Mouse (Mus musculus) brain, embryonic 14.5 days (tissue): ENCODE data around the gene Wwox. TPM values are rescaled to one million over a fixed set of nuclear protein-coding genes. Genes with fewer than 3 reads are reported as not detected.

Experiments used
- DNase-seq: peaks from one replicate; pipeline ENCODE4 v3.0.0-alpha.2; 2011; ENCODE audit warnings: low read depth
- CTCF ChIP-seq: fragments of 200-500 bp; IDR thresholded peaks from 2 replicates; pipeline ENCODE4 v1.5.1; 2012; ENCODE audit warnings: inconsistent platforms, mild to moderate bottlenecking, moderate library complexity, borderline replicate concordance; ENCODE audit not compliant: insufficient read depth, insufficient read length; ENCODE audit errors: extremely low read depth
- POLR2A ChIP-seq: fragments of 200-500 bp; IDR thresholded peaks from 2 replicates; pipeline ENCODE4 v1.6.1; 2012; ENCODE audit warnings: mild to moderate bottlenecking, inconsistent platforms, borderline replicate concordance; ENCODE audit not compliant: poor library complexity, insufficient read depth, insufficient read length, severe bottlenecking; ENCODE audit errors: extremely low read depth
- polyA plus RNA-seq: library from polyadenylated mRNA; depleted of rRNA; stranded (reverse); fragments of >200 nt; gene quantifications from 2 replicates; pipeline ENCODE4 v1.2.3, GENCODE M21; 2012

Wwox gene
- polyA plus RNA-seq, 1 experiment: 11.0 TPM

DNA sequence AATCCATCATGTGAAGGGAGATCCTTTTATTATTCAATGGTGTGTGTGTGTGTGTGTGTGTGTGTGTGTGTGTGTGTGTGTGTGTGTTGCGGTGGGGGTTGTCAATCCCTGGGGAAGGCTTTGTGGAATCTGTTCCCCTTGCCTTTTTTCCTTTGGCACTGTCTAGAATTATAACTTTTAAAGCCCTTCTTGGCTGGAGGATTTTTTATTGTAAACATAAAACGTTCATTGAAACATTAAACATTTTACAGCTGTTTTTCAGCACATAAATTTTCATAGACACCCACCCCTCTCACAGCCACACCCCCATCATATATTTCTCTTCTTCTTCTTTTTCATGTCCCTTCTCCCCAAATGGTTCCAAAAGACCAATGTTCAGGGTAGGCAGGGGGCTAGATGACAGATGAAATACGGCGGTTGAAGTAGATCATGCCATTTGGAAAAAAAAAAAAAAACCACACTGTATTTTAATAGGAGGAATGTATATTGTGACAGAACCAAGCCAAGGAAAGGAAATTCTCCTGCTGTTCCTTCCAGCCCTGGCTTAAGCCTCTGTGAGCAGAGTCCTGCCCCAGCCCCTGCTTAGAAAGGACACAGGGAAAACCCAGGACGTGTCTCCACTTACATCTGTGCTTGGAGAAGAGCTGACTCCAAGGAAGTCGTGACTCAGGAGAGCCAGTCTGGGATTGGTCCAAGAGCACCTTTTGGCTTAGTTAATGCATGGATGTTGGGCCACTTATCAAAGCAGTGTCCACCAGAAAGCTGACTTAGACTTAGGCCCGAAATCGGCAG lies 517.1 kb downstream of the Wwox start:
- no peak for TF ChIP-seq CTCF
- TF ChIP-seq POLR2A: no peak

DNA sequence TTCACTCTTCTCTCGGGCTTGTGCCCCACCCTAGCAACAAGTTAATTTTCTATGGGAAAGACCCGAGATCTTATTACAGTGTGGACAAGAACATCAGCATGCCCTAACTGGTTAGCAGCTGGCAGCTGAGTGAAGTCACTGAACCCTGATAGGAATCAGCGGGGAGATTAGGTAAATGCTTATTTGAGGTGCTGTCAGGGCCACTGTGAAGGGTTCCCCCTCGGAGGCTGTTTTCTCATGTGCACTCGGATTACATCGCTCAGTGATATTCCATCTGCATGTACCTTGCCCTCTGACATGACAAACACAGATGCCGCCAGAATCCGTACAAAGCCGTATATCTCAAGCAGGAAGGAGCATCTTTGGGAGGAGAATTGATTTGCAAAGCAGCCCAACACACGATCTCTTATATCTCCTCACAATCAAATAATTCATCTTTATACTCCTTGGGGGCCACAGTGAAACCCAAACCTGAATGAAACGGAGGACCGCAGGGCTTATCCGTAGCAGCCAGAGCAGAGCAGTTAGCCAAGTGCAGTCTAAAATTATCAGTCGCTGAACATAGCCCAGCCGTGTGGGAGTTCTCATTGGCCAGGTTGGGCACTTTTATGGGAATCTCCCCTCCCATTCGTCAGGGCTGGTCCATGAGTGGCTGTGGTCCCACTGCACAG lies 519.1 kb downstream of the Wwox start:
- TF ChIP-seq POLR2A (no peak), CTCF (no peak)
- DNase-seq: no peak

More for the DNA sequence above, 517.1 kb downstream of the Wwox start:
- DNase-seq: no peak

DNA sequence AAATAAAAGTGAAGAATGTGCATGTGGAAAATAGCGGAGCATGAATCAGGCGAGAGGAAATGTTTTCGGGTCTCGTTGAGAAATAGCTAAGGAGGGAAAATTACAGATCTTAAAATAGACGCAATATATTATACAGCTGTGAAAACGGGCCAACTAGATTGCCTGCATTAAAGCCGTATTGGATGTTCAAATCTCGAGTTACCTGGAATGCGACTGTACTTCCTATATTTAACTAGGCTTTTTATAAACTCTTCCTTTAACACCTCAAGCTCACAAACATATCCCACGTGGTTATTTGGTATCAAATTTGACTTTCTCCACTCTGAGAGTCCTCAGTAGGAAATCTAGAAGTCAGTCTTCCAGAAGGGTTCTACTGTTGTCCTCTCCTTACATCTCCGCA lies 520.0 kb downstream of the Wwox start:
- no peak for DNase-seq
- TF ChIP-seq CTCF: no peak
- TF ChIP-seq POLR2A: no peak

DNA sequence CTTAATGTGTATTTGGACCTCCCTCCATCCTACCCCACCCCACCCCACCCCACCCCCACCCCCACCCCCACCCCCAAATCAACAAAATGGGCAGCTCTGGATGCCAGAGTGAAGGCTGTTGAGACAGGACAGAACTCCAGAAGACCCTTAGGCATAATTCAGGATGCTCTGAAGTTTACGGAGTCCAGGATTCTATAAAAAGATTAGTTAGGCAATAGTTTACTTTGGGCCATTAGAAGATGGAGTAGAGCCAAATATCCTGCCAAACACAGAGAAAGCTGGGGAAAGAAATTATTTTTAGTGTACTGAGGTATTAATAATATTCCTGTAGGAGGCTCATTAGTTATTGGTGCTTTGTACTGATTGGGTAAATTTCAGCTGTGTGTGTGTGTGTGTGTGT lies 523.0 kb downstream of the Wwox start:
- TF ChIP-seq CTCF: no peak
- no peak for DNase-seq

DNA sequence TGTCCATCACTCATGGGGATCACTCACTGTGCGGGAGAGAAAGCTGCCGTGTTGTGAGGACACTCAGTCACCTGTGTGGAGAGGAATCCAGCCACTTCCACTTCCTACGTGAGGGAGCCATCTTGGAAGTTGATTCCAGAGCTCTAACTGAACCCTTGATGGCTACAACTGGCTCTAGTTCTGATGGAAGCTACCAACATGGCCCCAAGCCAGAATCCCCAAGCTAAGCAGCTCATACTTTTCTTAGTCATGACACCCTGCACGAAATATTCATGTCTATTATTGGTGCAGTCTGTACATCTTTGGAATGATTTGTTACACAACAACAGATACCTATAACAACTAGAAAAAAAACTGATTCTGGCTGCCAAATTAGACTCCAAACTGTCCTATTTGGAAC lies 523.8 kb downstream of the Wwox start:
- no peak for DNase-seq
- TF ChIP-seq POLR2A (no peak), CTCF (no peak)

DNA sequence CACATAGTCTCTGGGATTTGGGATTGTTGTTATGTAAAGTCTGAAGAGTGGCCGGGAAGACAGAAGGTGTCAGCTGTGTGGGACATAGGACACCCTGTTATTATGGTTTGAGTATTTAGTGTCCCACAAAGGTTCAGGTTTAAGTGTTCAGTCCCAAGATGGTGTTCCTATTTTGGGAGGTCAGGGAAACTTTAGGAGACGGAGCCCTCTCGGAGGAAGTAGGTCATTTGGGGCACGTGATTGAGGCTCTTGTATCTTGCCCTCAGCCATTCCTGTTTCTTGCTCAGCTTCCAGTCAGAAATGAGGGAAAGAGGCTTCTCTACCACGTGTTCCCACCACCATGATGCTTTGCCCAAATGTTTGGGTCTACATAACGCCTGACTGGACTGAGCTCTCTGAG lies 524.8 kb downstream of the Wwox start:
- no peak for DNase-seq
- TF ChIP-seq CTCF (no peak), POLR2A (no peak)

DNA sequence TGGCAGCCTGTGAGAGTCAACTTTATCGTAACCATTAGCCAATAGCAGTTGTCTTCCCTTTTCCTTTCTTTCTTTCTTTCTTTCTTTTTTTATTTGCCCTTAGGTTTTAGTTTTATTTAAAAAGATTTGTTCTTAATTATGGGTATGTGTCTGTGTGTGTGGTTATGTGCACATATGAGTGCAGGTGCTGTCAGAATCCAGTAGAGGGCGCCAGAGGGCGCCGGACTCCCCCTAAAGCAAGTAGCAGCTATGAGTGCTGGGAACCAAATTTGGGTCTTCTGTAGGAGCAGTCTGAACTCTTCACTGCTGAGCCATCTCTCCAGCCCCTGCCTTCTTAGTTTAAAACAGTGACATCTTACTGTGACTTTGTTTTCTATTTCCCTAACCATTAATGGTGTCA lies 529.4 kb downstream of the Wwox start:
- no peak for DNase-seq
- TF ChIP-seq POLR2A: no peak
- TF ChIP-seq CTCF: peak; percentile 25; the same call in 1 of the 2 replicates

DNA sequence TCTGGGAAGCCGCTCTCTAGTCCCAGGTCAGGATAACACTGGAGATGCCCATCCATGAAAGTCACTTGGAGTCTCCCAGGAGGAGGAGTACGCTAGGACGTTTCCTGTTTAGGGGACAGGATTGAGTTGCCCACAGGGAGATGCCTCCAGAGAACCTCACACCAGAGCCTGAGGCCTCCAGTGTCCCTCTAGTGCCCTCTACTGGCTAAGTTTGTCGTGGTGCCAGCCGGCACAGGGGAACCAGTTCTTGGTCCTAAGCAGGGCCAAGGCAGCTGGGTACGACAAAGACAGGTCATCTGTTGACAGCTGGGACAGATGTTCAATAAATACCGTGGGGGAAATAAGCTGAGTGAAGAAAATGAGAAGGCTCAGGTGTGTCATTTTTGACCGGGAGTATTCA lies 531.9 kb downstream of the Wwox start:
- TF ChIP-seq POLR2A (no peak), CTCF (peak; percentile 84)
- peak; percentile 79 for DNase-seq

DNA sequence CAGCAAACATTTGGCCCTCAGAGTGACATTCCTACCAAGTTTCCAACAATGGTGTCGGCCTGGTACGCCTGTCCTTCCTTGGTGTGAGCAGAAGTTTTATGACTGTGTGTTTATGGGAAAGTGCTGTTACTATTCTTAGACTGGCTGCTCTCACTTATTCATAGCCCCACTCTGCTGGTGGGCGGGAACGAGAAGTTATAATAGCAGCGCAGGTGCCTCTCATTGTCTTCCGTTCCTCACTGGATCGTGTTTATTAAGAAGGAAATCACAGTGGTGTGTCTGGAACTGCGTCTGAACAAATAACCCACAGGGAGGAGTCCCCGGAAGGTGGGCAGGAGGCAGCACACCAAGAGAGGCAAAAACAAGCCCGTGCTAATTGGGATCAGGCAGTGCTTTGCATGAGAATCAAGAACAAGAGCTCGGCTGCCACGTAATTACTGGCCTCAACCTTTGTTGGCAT lies 533.6 kb downstream of the Wwox start:
- TF ChIP-seq CTCF (no peak), POLR2A (no peak)
- peak; percentile 86 for DNase-seq

DNA sequence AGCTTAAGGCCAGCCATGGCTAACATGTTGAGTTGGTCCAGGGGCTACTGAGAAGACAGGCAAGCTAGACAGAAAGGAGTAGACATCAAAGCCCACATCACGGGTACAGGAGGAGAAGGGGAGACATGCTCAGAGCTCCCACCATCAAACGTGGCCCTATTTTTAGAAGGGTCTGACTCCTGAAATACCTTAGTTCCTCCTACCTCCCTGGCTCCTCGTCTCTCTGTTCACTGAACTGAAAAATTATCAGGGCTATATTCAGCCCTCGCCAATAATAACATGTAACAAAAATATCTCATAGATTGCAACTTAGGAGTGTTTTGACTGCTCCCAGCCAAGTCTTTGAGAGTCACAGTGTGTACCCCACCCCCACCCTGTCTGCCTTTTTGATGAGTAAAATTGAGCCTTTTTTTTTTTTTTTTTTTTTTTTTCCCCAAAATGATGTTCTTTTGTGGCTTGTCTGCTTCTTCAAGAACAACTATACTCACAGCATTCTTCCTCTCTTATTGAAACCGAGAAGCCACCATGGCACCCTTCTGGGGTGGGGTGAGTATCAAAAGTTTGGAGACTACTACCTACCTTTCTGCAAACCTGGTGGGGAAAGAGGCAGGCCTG lies 535.0 kb downstream of the Wwox start:
- TF ChIP-seq CTCF (no peak), POLR2A (no peak)
- no peak for DNase-seq

DNA sequence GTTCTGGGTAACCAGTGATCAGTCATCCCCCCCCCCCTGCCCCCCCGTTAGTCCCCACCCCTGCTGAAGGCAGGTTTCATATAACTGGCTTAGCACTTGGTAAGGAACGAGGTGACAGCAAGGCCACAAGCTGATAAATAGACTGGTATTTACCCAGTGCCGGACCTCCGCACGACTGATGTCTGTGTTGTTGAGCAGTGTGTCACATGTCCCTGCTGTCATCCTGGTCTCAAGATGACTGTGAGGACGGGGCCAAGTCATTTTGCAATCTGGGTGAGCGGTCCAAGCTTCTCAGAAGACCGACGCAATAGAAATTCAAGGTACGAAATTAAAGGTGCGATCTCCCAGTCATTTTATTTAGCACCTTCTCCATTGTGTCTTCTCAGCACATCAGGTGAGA lies 538.3 kb downstream of the Wwox start:
- TF ChIP-seq CTCF: no peak
- no peak for TF ChIP-seq POLR2A
- no peak for DNase-seq
